Mouse (Mus musculus) lung, adult 18-20 months (tissue): ENCODE results near the gene Paqr4.

Experiments
- DNase-seq, 2 experiments: peaks; one replicate each; pipeline ENCODE4 v3.0.0; 2022; ENCODE audit warnings: mixed read lengths in 2 of 2

The Paqr4 gene

GRCm38 (mm10) chr17:23748631-23749391, 8.1 kb upstream of the Paqr4 start:
- peak; percentile 77 to 88 for DNase-seq

- no peak for DNase-seq
These were observed 7.4 kb upstream of the Paqr4 start for GRCm38 (mm10) chr17:23748026-23748425.

- DNase-seq: no peak
These were observed 6.8 kb upstream of the Paqr4 start for GRCm38 (mm10) chr17:23747471-23747870.

- DNase-seq: no peak
These were observed 6.1 kb upstream of the Paqr4 start for GRCm38 (mm10) chr17:23746767-23747166.

GRCm38 (mm10) chr17:23746311-23746710, 5.6 kb upstream of the Paqr4 start:
- no peak for DNase-seq

- DNase-seq: no peak
These were observed 4.9 kb upstream of the Paqr4 start, which contains the start of gene Kremen2 for GRCm38 (mm10) chr17:23745301-23746251. Gene Kremen2, minus strand, starts transcription at chr17:23745833.

GRCm38 (mm10) chr17:23744651-23745050, 4.0 kb upstream of the Paqr4 start:
- DNase-seq: no peak

GRCm38 (mm10) chr17:23744076-23744475, 3.4 kb upstream of the Paqr4 start:
- no peak for DNase-seq

GRCm38 (mm10) chr17:23742941-23743340, 2.3 kb upstream of the Paqr4 start:
- DNase-seq: no peak

- DNase-seq: peak; percentile 39 to 42
These were observed 1.6 kb upstream of the Paqr4 start for GRCm38 (mm10) chr17:23742210-23742793.

GRCm38 (mm10) chr17:23741359-23742209, 917 bp upstream of the Paqr4 start:
- no peak for DNase-seq

GRCm38 (mm10) chr17:23740136-23740584, 507 bp downstream of the Paqr4 start:
- peak; percentile 95 to 96 for DNase-seq

- DNase-seq: no peak
These were observed 1.2 kb downstream of the Paqr4 start for GRCm38 (mm10) chr17:23739202-23740135.

GRCm38 (mm10) chr17:23738836-23739201, 1.8 kb downstream of the Paqr4 start:
- DNase-seq: no peak

GRCm38 (mm10) chr17:23737493-23738445, 2.9 kb downstream of the Paqr4 start:
- DNase-seq: peak in 1 of 2 experiments; percentile 33

GRCm38 (mm10) chr17:23734341-23734740, 6.3 kb downstream of the Paqr4 start:
- DNase-seq: no peak

GRCm38 (mm10) chr17:23730441-23730840, 10.2 kb downstream of the Paqr4 start:
- DNase-seq: no peak

GRCm38 (mm10) chr17:23726758-23727142, 13.9 kb downstream of the Paqr4 start:
- peak; percentile 83 to 89 for DNase-seq

GRCm38 (mm10) chr17:23725999-23726757, 14.5 kb downstream of the Paqr4 start, which contains the start of gene Pkmyt1:
Gene Pkmyt1, plus strand, starts transcription at chr17:23726336.
- peak; percentile 94 to 96 for DNase-seq
